Mouse (Mus musculus): ENCODE results near the gene Nme7. TPM values are rescaled to one million over a fixed set of nuclear protein-coding genes. Genes with fewer than 3 reads are reported as not detected.

Nme7 gene
- total and polyA plus RNA-seq, 3 experiments: 11.7 to 21.0 (median 14.0) TPM

DNA sequence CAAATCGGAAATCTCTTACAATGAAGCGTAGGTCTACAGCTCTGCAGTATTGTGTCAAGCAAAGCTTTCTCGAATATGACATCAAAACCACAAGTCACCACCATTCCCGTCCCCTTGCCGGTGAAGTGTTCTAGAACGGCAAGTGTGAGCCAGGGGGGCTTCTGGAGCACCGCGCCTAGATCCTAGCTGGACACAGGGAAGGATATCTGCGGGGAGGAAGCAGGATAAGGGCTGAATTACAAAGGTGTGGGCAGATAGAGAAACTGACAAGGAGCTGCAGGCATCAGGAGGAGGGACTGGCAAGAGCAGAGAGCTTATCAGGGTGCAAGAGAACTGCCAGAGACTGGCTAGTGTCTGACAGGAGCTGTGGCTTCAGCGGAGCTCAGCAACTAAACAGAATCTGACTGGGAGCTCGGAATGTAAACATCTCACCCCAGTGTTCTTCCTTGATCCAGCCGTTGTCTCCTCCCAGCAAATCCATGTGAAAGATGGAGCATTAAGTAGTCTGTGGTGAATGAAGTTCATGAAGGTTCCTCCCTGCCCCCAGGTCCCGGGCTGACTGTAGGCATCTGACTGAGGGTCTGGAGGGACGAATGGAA, 15.7 kb downstream of the Nme7 start:
- no peak for DNase-seq

DNA sequence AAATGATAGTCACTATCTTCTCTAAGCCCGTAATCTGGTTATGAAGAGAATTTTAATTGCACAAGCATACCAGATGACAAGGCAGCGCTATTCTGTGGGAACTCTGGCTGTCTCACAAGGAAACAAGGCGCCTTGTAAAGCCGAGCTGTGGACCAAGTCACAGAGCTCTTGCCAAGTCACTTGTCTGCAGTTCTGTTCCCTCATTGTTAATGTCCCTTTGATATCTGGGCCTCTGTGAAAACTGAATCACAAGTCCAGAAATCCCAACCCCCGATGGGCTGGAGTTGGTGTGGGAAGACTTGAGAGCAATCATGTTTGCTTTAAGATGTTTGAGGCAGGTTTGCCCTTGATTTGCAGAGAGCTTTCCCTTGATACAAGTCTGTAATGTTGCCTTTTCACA, 16.8 kb downstream of the Nme7 start:
- DNase-seq: no peak

GRCm38 (mm10) chr1:164321408-164321807, 17.5 kb downstream of the Nme7 start:
- DNase-seq: no peak

DNA sequence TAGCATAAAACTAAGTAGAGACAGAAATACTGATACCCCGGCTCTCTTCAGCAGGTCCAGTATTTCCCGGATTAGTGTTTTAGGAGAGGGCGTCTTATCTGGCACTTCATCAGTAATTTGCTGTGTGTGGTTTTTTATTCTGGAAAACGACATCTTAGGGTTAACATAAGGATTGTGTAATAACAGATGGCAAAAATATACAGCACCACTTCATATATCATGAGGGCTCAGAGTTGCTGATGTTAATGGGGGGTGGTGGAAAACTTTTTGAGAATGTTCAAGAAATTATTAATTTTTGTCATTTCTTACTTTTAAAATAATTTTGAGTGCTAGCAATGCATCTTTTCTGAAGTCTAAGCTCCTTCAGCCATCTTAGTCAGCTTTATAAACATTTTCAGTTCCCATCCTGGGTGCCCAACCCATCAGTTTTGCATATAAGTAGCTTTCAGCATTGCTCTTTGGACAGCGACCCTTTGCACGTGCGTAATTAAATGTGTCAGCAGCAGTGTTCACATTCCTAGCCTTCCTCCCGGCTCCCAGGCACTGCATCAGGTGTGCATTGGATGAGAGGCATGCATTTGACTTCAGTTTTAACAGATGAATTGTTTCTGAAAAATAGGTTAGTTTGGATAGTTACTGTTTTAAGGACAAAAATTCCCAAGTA, 19.2 kb downstream of the Nme7 start:
- no peak for DNase-seq

- DNase-seq: no peak
Observed at GRCm38 (mm10) chr1:164324221-164324620, 20.3 kb downstream of the Nme7 start.

DNA sequence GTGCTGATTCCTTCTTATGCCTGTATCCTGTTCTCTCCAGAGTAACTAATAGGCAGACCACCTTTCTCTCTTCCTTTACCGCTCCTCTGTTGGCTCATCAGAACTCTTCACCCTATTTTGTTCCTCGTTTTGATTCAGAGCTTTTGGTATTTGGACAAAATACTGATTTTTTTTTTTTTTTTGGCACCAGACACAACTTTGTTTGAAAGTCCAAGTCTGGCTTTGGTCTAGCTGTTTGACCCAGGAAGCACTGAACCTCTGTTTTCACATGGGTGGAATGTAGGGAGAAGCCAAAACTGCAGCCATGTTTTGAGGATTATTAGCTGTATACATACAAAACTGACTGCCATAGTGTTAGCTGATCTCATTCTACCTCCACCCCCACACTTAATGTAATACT, 21.0 kb downstream of the Nme7 start:
- DNase-seq: no peak

DNA sequence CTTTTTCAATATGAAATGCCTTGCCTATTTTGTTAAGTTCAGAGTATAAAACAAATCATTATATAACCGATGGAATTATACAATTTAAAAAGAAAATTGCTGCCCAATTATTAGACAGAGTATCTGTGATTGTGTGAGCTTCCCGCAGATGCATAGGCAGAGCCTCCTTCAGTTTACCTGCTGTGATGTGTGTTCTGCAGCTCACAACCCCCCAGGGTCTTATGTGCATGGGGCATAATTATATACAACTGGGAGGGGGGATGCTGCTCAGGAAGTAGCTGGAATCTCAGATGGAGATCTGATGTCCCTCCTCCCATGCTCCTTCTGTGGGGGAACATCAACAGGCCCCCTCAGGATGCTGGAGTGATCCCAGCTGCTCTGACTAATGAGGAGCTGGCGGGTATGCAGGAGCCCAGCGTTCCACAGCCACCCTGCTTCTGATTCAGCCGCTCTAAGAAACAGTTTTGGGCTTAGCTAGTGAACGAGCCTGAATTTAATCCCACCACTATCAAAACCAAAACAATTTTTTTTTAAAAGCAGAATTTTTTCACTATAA, 22.8 kb downstream of the Nme7 start:
- DNase-seq: no peak

GRCm38 (mm10) chr1:164327764-164328163, 23.8 kb downstream of the Nme7 start:
- DNase-seq: no peak

DNA sequence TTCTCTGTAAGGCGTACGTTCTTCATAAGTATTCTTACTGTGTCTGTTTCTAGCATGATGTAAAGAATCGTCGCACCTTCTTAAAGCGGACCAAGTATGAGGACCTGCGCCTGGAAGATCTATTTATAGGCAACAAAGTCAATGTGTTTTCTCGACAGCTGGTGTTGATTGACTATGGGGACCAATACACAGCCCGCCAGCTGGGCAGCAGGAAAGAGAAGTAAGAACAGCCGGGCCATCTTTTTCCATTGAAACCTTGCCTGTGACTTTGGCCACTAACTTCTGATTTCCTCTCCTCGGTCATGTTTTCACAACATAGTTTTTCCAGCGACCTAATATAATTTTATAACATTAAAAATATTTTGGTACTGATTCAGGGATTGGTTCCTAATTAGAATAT, 28.6 kb downstream of the Nme7 start:
- DNase-seq: no peak

- DNase-seq: no peak
Observed at GRCm38 (mm10) chr1:164335435-164335834, 31.5 kb downstream of the Nme7 start.

- DNase-seq: no peak
Observed at GRCm38 (mm10) chr1:164335846-164336245, 31.9 kb downstream of the Nme7 start.

GRCm38 (mm10) chr1:164342161-164342560, 38.2 kb downstream of the Nme7 start:
- DNase-seq: peak; percentile 31

- no peak for DNase-seq
Observed at GRCm38 (mm10) chr1:164353443-164353842, 49.5 kb downstream of the Nme7 start.

DNA sequence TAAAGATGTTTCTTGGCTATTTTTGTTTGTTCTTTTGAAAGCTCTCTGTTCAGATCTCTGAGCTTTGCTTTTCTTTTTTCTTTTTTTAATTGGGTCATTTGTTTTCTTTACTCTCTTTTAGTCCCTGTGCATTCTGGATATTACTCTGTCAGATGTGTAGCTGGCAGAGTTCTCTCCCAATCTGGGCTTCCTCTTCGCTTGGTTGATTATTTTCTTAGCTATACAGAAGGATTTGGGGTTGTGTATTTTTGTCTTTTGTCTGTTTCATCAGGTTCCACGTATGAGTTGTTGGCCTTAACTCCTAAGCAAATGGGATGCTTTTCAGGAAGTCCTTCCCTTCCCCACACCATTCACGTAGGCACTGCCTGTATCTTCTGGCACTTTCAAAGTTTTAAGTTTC, 54.1 kb downstream of the Nme7 start:
- DNase-seq: no peak

- no peak for DNase-seq
Observed at GRCm38 (mm10) chr1:164361997-164362396, 58.1 kb downstream of the Nme7 start.

DNA sequence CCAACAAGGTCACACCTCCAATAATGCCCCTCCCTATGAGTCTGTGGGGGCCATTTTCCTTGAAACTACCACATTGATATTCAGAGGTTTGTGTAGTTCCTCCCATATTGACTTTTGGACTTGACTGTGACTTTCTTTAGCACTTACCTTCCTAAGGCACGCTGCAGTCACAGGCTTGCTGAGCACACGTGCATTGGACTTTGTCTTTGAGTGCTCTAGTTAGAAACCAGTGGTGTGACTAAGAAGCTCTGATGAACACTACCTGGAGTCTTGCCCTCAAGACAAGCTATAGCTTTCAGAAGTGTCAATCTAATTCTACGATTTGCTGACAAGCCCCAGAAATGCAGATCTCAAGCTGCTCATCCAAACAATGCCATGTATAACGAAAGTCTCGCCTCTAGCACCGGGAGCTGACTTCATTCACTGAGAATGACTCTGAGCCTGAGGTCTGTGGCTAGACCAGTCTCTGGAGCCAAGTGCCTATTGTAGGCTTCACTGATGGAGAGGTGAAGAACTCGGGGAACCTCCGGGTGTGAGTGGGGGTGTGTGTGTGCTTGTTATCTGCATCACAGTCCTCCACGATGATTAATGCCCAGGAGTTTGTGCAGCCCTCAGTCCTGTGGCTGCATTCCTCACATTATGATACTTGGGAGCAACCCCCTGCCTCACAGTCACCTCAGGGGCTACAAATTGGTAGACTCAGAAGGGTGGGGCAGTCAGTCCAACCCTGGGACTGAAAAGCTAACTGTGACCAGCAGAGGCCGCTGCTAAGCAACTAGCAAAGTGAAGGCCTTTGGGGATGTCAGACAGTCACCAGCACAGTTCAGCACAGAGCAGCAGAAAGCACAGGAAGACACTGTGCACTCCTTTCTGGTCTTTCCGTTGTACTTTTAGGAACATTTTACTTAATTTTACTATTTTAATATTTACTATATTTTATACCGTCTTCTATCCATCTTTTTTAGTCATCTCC, 62.5 kb downstream of the Nme7 start:
- peak; percentile 76 for DNase-seq

GRCm38 (mm10) chr1:164368152-164368551, 64.2 kb downstream of the Nme7 start:
- DNase-seq: no peak

GRCm38 (mm10) chr1:164369781-164370180, 65.9 kb downstream of the Nme7 start:
- no peak for DNase-seq

GRCm38 (mm10) chr1:164373029-164373428, 69.1 kb downstream of the Nme7 start:
- DNase-seq: no peak

DNA sequence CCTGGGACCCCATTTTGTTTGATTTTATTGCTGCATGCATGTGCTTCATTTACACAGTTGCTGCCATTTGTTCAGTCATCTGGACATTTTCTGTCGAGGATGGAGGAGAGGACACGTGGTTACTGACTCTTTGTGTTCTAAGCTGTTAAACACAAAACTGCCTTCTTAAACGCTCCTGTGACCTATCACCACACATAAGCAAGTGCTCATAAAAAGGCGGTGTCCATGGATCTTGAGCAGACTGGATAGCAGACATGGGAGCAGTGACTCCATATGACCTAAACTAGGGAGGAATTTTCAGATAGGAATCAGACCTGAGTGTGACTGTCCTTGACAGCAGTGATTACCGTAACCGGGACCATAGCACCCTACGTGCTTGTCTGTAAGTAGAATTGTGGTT, 70.1 kb downstream of the Nme7 start:
- no peak for DNase-seq

DNA sequence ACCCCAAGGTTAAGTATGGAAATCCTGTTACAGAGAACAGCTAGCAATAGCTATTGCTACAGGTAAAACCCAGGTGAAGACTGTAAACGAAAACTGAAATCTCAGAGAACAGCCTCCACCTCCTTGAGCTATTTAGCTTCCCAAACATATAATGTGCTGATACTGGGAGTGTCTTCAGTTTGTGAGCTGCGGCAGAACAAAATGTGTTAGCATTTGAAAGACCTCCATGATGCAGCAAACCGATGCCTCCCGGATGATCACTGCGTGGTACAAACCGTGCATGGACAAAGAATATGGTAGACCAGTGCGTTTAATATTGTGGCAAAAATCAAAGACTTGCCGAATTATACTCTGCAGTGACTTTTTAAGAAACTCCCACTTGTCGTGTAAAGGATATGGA, 71.7 kb downstream of the Nme7 start:
- no peak for DNase-seq

DNA sequence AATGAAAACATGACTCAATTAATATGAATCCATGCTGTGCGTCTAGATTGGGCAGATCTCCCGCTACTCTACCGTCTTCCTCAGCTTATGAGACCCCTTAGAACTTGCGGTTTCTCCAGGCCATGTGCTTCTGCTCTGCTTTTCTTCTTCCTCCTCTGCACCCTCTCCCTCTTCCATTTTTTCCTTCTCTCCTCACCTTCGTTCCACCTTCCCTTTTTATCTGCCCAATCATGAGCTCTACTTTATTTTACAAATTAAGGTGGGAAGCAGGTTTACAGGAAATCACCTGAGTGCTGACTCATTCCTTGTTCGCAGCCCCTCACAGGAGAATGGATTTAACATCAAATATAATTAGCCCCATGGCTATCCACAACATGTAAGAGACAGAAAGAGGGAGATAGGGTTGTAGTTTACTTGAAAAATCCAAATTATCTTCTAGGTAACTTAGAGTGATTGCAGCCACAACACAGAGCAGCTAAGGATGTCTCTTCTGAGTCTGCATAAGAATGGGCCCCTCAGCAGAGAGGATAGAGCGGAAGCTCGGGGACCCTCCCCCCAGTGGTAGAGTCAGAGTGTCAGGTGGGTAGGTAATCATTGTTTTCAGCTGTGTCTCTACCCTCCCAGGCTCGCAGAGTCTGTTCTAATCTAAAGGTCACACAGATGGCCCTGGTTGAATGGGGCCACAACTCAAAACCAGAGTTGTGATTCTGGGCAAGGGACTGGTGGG, 73.0 kb downstream of the Nme7 start:
- no peak for DNase-seq
